ENCODE assay signal across 25 mouse cellular contexts in the genomic region with DNA sequence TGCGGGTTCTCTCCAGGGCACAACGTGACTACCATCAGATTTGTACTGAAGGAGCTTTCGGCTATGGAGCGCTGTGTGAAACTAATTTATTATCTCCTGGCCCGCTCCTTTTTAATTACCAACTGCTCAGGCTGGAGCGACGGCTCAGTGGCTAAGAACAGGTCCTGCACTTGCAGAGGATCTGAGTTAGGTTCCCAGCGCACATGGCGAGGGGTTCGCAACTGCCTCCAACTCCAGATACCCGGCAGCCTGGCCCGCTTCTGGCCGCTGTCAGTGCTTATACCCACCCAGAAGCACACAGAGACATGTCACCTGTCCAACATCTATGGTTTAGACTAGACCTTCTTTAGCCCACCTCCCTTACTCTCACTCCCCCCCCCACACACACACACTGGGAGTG.
"Had no signal": no experiment of that assay in that cellular context is flagged by ENCODE, and none has a peak within 500 bp of the region (broad histone marks: within the 10 kb centered on the region; RNA-seq: fewer than 3 reads in every experiment).

No protein-coding gene starts in this region.

- DNase-seq: left cerebral cortex, postnatal 4 days; liver; liver, embryonic 13.5 days; liver, postnatal 0 days; lung, adult 2 months; lung, embryonic 14.5 days; lung, postnatal 10 days; lung, postnatal 14 days; midbrain, embryonic 14.5 days had no signal

- H3K27me3 ChIP-seq: limb, embryonic 12.5 days; limb, embryonic 13.5 days; limb, embryonic 15.5 days; liver, embryonic 13.5 days; liver, embryonic 15.5 days; lung, embryonic 15.5 days; midbrain, embryonic 12.5 days; midbrain, embryonic 13.5 days; midbrain, embryonic 15.5 days; neural tube, embryonic 12.5 days; neural tube, embryonic 13.5 days had no signal

- H3K4me2 ChIP-seq: limb, embryonic 12.5 days; limb, embryonic 13.5 days; limb, embryonic 15.5 days; liver, embryonic 13.5 days; liver, embryonic 15.5 days; lung, embryonic 14.5 days; lung, embryonic 15.5 days; midbrain, embryonic 12.5 days; midbrain, embryonic 13.5 days; midbrain, embryonic 15.5 days; neural tube, embryonic 12.5 days; neural tube, embryonic 13.5 days had no signal

- H3K36me3 ChIP-seq: liver, embryonic 13.5 days; midbrain, embryonic 15.5 days had no signal

- ATAC-seq: liver, postnatal 0 days; midbrain, embryonic 13.5 days; midbrain, embryonic 15.5 days had no signal

- H3K9ac ChIP-seq: limb, embryonic 12.5 days; limb, embryonic 13.5 days; limb, embryonic 15.5 days; liver, embryonic 13.5 days; liver, embryonic 14.5 days; liver, embryonic 15.5 days; liver, postnatal 0 days; lung, embryonic 14.5 days; lung, embryonic 15.5 days; midbrain, embryonic 12.5 days; midbrain, embryonic 13.5 days; midbrain, embryonic 15.5 days; neural tube, embryonic 12.5 days; neural tube, embryonic 13.5 days had no signal

- H3K9me3 ChIP-seq: limb, embryonic 10.5 days; limb, embryonic 12.5 days; limb, embryonic 13.5 days; limb, embryonic 15.5 days; liver, embryonic 13.5 days; liver, embryonic 15.5 days; lung, embryonic 15.5 days; megakaryocyte, embryonic 14.5 days; midbrain, embryonic 10.5 days; midbrain, embryonic 12.5 days; midbrain, embryonic 13.5 days; midbrain, embryonic 15.5 days; neural tube, embryonic 12.5 days; neural tube, embryonic 13.5 days had no signal

- H3K4me1 ChIP-seq: limb, embryonic 12.5 days; limb, embryonic 13.5 days; limb, embryonic 15.5 days; midbrain, embryonic 12.5 days; midbrain, embryonic 15.5 days; neural tube, embryonic 12.5 days had no signal

- H3K27ac ChIP-seq: left cerebral cortex, adult 2 months; limb, embryonic 10.5 days; limb, embryonic 12.5 days; limb, embryonic 13.5 days; limb, embryonic 15.5 days; liver, embryonic 13.5 days; liver, embryonic 14.5 days; liver, embryonic 15.5 days; macrophage; midbrain, embryonic 10.5 days; midbrain, embryonic 12.5 days; midbrain, embryonic 13.5 days; midbrain, embryonic 15.5 days; neural tube, embryonic 12.5 days; neural tube, embryonic 13.5 days had no signal

- H3K4me3 ChIP-seq: left cerebral cortex, adult 2 months; limb, embryonic 10.5 days; limb, embryonic 12.5 days; limb, embryonic 13.5 days; limb, embryonic 15.5 days; liver, embryonic 13.5 days; liver, embryonic 15.5 days; lung, embryonic 15.5 days; megakaryocyte, embryonic 14.5 days; midbrain, embryonic 10.5 days; midbrain, embryonic 12.5 days; midbrain, embryonic 13.5 days; midbrain, embryonic 15.5 days; neural tube, embryonic 12.5 days; neural tube, embryonic 13.5 days had no signal
